Mouse (Mus musculus) T-helper 17 cell (primary cell): ENCODE measurements around the gene Bcl2l12.

Source experiments
- in situ Hi-C, 2 experiments: fragments of 300-600 bp; cut with MboI, MseI; formaldehyde crosslinking; loops; 1 replicate in 1 of 2; 2 replicates in 1 of 2; pipeline ENCODE4 v1.15.1; 2025; ENCODE audit warnings: high pct_unique_total_duplicates in 2 of 2

Gene Bcl2l12

GRCm38 (mm10) chr7:45019031-45019571 is 20.6 kb upstream of the Bcl2l12 start:
- in situ Hi-C loops, result loop anchor here (25.0 kb wide), 1 partner anchor 1818 kb away; the partner anchor contains the start of gene Ldha (in 2 of the 2)

- in situ Hi-C loops, result loop anchor here (25.0 kb wide), 1 partner anchor 1820 kb away; the partner anchor contains the start of gene Ldha (in 2 of the 2)
Observed at GRCm38 (mm10) chr7:45017242-45018061, 18.9 kb upstream of the Bcl2l12 start, which contains the start of gene Rras. TSS of gene Rras (plus strand) at chr7:45017961.

GRCm38 (mm10) chr7:45016761-45017160 is 18.2 kb upstream of the Bcl2l12 start:
- in situ Hi-C loops, result loop anchor here (25.0 kb wide), 1 partner anchor 1821 kb away; the partner anchor contains the start of gene Ldha (in 2 of the 2)

- in situ Hi-C loops, result loop anchor here (25.0 kb wide), 1 partner anchor 1821 kb away; the partner anchor contains the start of gene Ldha (in 2 of the 2)
Observed at GRCm38 (mm10) chr7:45015957-45016612, 17.6 kb upstream of the Bcl2l12 start, which contains the start of gene Scaf1. TSS of gene Scaf1 (minus strand) at chr7:45016363.

- in situ Hi-C loops, result loop anchor here (25.0 kb wide), 1 partner anchor 1822 kb away; the partner anchor contains the start of gene Ldha (in 2 of the 2)
Observed at GRCm38 (mm10) chr7:45015344-45015956, 16.9 kb upstream of the Bcl2l12 start.

GRCm38 (mm10) chr7:45014096-45014451 is 15.6 kb upstream of the Bcl2l12 start:
- in situ Hi-C loops, result loop anchor here (25.0 kb wide), 1 partner anchor 1823 kb away; the partner anchor contains the start of gene Ldha (in 2 of the 2)

- in situ Hi-C loops, result loop anchor here (25.0 kb wide), 1 partner anchor 1824 kb away; the partner anchor contains the start of gene Ldha (in 2 of the 2)
Observed at GRCm38 (mm10) chr7:45013366-45014095, 15.0 kb upstream of the Bcl2l12 start.

- in situ Hi-C loops, result loop anchor here (25.0 kb wide), 1 partner anchor 1824 kb away; the partner anchor contains the start of gene Ldha (in 2 of the 2)
Observed at GRCm38 (mm10) chr7:45012824-45013223, 14.3 kb upstream of the Bcl2l12 start.

GRCm38 (mm10) chr7:45012011-45012410 is 13.5 kb upstream of the Bcl2l12 start:
- in situ Hi-C loops, result loop anchor here (25.0 kb wide), 1 partner anchor 1825 kb away; the partner anchor contains the start of gene Ldha (in 2 of the 2)

GRCm38 (mm10) chr7:45008411-45008810 is 9.9 kb upstream of the Bcl2l12 start:
- in situ Hi-C loops, result loop anchor here (25.0 kb wide), 1 partner anchor 1829 kb away; the partner anchor contains the start of gene Ldha (in 2 of the 2)

- in situ Hi-C loops, result loop anchor here (25.0 kb wide), 1 partner anchor 1829 kb away; the partner anchor contains the start of gene Ldha (in 2 of the 2)
Observed at GRCm38 (mm10) chr7:45007846-45008245, 9.3 kb upstream of the Bcl2l12 start.

- in situ Hi-C loops, result loop anchor here (25.0 kb wide), 1 partner anchor 1830 kb away; the partner anchor contains the start of gene Ldha (in 2 of the 2)
Observed at GRCm38 (mm10) chr7:45007141-45007540, 8.6 kb upstream of the Bcl2l12 start.

GRCm38 (mm10) chr7:45006503-45006902 is 8.0 kb upstream of the Bcl2l12 start:
- in situ Hi-C loops, result loop anchor here (25.0 kb wide), 1 partner anchor 1831 kb away; the partner anchor contains the start of gene Ldha (in 2 of the 2)

GRCm38 (mm10) chr7:45005321-45005992 is 6.9 kb upstream of the Bcl2l12 start:
- in situ Hi-C loops, result loop anchor here (25.0 kb wide), 1 partner anchor 1832 kb away; the partner anchor contains the start of gene Ldha (in 2 of the 2)

GRCm38 (mm10) chr7:45004546-45004945 is 6.0 kb upstream of the Bcl2l12 start:
- in situ Hi-C loops, result loop anchor here (25.0 kb wide), 1 partner anchor 1833 kb away; the partner anchor contains the start of gene Ldha (in 2 of the 2)

- in situ Hi-C loops, result loop anchor here (25.0 kb wide), 1 partner anchor 1835 kb away; the partner anchor contains the start of gene Ldha (in 2 of the 2)
Observed at GRCm38 (mm10) chr7:45002440-45002839, 3.9 kb upstream of the Bcl2l12 start.

- in situ Hi-C loops, result loop anchor here (25.0 kb wide), 1 partner anchor 1837 kb away; the partner anchor contains the start of gene Ldha (in 2 of the 2)
Observed at GRCm38 (mm10) chr7:45000539-45001114, 2.1 kb upstream of the Bcl2l12 start.

- in situ Hi-C loops, result loop anchor here (25.0 kb wide), 1 partner anchor 1838 kb away; the partner anchor contains the start of gene Ldha (in 2 of the 2)
Observed at GRCm38 (mm10) chr7:44999753-45000152, 1.2 kb upstream of the Bcl2l12 start.
